Mouse (Mus musculus): ENCODE results near the gene Cyp4a12a. TPM values are rescaled to one million over a fixed set of nuclear protein-coding genes. Genes with fewer than 3 reads are reported as not detected.

Cyp4a12a gene
- polyA plus RNA-seq (2017; shearing (Covaris generic)): not detected

DNA sequence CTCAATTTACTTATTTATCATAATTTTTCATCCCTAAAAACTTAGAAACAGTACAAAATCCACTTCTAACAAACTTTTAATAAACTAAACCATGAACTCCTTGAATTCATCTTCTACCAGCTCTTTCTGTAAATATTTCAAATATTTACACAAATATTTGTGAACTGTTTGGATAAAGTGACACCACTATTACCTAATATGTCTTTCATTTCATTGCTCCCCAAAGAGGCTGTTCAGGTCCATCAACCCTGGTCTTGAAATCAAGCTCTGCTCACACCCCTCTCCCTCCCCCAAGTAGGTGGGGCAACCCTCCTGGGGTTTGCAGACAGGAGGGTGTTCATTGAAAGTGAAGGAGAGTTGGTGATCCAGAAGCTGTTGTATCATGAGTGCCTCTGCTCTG, at the start of gene Cyp4a12a:
Cyp4a12a (plus strand) TSS at position 301 of the 400 bp plus-strand sequence.

Other genes starting within 250 kb of the Cyp4a12a start
- not detected for gene Tal1, start 242.6 kb upstream of the Cyp4a12a start, polyA plus RNA-seq (2017; shearing (Covaris generic))
- 34.4 TPM for gene Pdzk1ip1, start 210.3 kb upstream of the Cyp4a12a start, polyA plus RNA-seq (2017; shearing (Covaris generic))
- gene Cyp4x1, start 164.8 kb upstream of the Cyp4a12a start, polyA plus RNA-seq (2017; shearing (Covaris generic)): not detected
- gene Cyp4a29, start 57.0 kb upstream of the Cyp4a12a start, polyA plus RNA-seq (2017; shearing (Covaris generic)): not detected
- not detected for gene Cyp4a12b, start 112.6 kb downstream of the Cyp4a12a start, polyA plus RNA-seq (2017; shearing (Covaris generic))
- gene Cyp4a30b, start 153.6 kb downstream of the Cyp4a12a start, polyA plus RNA-seq (2017; shearing (Covaris generic)): not detected
- gene Cyp4a14, start 197.1 kb downstream of the Cyp4a12a start, polyA plus RNA-seq (2017; shearing (Covaris generic)): not detected
- gene Cyp4a10, start 219.2 kb downstream of the Cyp4a12a start, polyA plus RNA-seq (2017; shearing (Covaris generic)): not detected

Data from inflammation-experienced regulatory T-cells, adult 16 weeks (primary cell).